Mouse (Mus musculus) cerebellum, adult 9-10 months (tissue): ENCODE measurements around the gene Kcnj9.
A peak's percentile ranks its signal among the peaks of the same experiment; 100 is the strongest.

Experiments
- DNase-seq: peaks from one replicate; pipeline ENCODE4 v3.0.0; 2022

Kcnj9 gene

GRCm38 (mm10) chr1:172332925-172333324, 3.8 kb upstream of the Kcnj9 start:
- no peak for DNase-seq

GRCm38 (mm10) chr1:172331422-172331947, 2.4 kb upstream of the Kcnj9 start:
- DNase-seq = peak; percentile 48

- no peak for DNase-seq
These were observed 498 bp upstream of the Kcnj9 start for GRCm38 (mm10) chr1:172329616-172330015.

GRCm38 (mm10) chr1:172328461-172328860, 657 bp downstream of the Kcnj9 start:
- DNase-seq = peak; percentile 73

- peak; percentile 74 for DNase-seq
These were observed 1.1 kb downstream of the Kcnj9 start for GRCm38 (mm10) chr1:172328041-172328440.

GRCm38 (mm10) chr1:172327206-172328001, 1.7 kb downstream of the Kcnj9 start:
- DNase-seq = peak; percentile 62

GRCm38 (mm10) chr1:172326684-172327083, 2.4 kb downstream of the Kcnj9 start:
- DNase-seq = peak; percentile 61

- DNase-seq = peak; percentile 90
These were observed 3.2 kb downstream of the Kcnj9 start for GRCm38 (mm10) chr1:172325680-172326535.

- peak; percentile 90 for DNase-seq
These were observed 4.4 kb downstream of the Kcnj9 start for GRCm38 (mm10) chr1:172324725-172325124.

- peak; percentile 62 for DNase-seq
These were observed 5.2 kb downstream of the Kcnj9 start for GRCm38 (mm10) chr1:172323801-172324359.

- DNase-seq = peak; percentile 44
These were observed 5.8 kb downstream of the Kcnj9 start for GRCm38 (mm10) chr1:172323298-172323697.

- DNase-seq = peak; percentile 64
These were observed 6.4 kb downstream of the Kcnj9 start for GRCm38 (mm10) chr1:172322725-172323124.

GRCm38 (mm10) chr1:172319921-172320411, 9.2 kb downstream of the Kcnj9 start:
- DNase-seq = peak; percentile 55

- DNase-seq = peak; percentile 68
These were observed 9.8 kb downstream of the Kcnj9 start for GRCm38 (mm10) chr1:172319346-172319745.

GRCm38 (mm10) chr1:172318424-172319035, 10.6 kb downstream of the Kcnj9 start:
- DNase-seq = peak; percentile 62

- DNase-seq = peak; percentile 77
These were observed 11.2 kb downstream of the Kcnj9 start for GRCm38 (mm10) chr1:172317946-172318345.

GRCm38 (mm10) chr1:172317431-172317830, 11.7 kb downstream of the Kcnj9 start:
- DNase-seq = peak; percentile 55

GRCm38 (mm10) chr1:172314911-172315310, 14.2 kb downstream of the Kcnj9 start:
- DNase-seq = peak; percentile 50

- DNase-seq = peak; percentile 66
These were observed 15.3 kb downstream of the Kcnj9 start for GRCm38 (mm10) chr1:172313613-172314411.

- DNase-seq = peak; percentile 80
These were observed 16.2 kb downstream of the Kcnj9 start for GRCm38 (mm10) chr1:172312768-172313561.
